Mouse (Mus musculus): ENCODE results near the gene Mllt6. TPM values are rescaled to one million over a fixed set of nuclear protein-coding genes. Genes with fewer than 3 reads are reported as not detected.

Mllt6 gene
- total and polyA plus RNA-seq, 3 experiments, result 37.9 to 72.5 (median 67.1) TPM

DNA sequence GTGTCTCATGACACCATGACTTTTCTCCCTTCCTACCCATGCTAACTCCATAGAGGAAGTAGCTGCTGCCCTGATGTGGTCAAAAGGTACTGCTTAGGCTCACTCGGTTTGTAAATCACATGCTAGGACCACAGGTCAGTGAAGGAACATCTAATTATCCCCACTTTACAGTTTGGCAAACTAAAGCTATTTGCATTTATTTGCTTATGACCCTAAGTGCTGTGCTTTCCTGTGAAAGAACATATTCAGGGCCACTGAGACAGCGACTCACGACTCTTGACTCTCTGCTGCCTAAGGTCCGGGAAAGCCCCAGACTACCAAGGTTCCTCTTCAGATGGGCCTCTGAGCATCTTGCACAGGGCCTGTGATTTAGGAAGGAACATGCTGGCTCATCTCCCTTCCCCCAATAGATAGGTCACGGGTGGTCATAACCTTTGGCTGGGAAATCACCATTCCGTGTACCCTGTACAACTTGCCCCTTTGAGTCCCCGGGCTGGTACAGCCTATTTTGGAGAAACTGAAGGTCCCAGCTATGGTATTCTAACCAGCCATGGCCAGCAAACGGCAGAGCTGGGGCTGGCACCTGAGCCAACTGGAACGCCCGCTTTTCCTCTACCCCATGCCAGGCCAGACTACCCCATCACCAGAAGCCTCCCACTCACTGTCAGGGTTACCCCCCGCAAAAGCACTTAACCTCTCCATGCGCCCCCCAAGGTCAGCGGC lies 3.8 kb upstream of the Mllt6 start:
- H3K4me3 ChIP-seq, result peak overlapping the region; percentile 74
- WGBS, result 6% methylated on average over 13 of the region's 13 CpGs
- H3K4me1 ChIP-seq (ENCODE audit: control insufficient read depth, insufficient read depth, low read length), result peaks cover 10% of the 10 kb centered on the region
- no peaks in the 10 kb centered on the region for H3K27me3 ChIP-seq (ENCODE audit: control insufficient read depth, insufficient read depth, low read length)
- H3K9ac ChIP-seq (ENCODE audit: low read depth, low read length), result peak overlapping the region; percentile 98
- H3K79me2 ChIP-seq (replicated peaks; ENCODE audit: control insufficient read depth, insufficient read depth, low read length), result no peaks in the 10 kb centered on the region; the same call in 1 of the 2 replicates
- H3K27ac ChIP-seq, result peak overlapping the region; percentile 95
- intact Hi-C loops (cut with DNase I), result no loop called here
- peak in 1 of 2 experiments; percentile 55 for DNase-seq
- no peaks in the 10 kb centered on the region for H3K36me3 ChIP-seq (ENCODE audit: control insufficient read depth, insufficient read depth, low read length)
- TF ChIP-seq EP300 (IDR thresholded peaks at IDR 0.05; ENCODE audit: insufficient read depth, low read depth, low read length) (no peak), POLR2A (IDR thresholded peaks at IDR 0.05; ENCODE audit: insufficient read depth, low read depth, low read length) (no peak)

- Histone ChIP-seq H3K4me1 (ENCODE audit: control insufficient read depth, insufficient read depth, low read length) (peaks cover 12% of the 10 kb centered on the region), H3K27me3 (ENCODE audit: control insufficient read depth, insufficient read depth, low read length) (no peaks in the 10 kb centered on the region), H3K27ac (peak overlapping the region; percentile 95), H3K36me3 (ENCODE audit: control insufficient read depth, insufficient read depth, low read length) (no peaks in the 10 kb centered on the region), H3K9ac (ENCODE audit: low read depth, low read length) (peak overlapping the region; percentile 98), H3K4me3 (peak overlapping the region; percentile 74), H3K79me2 (replicated peaks; ENCODE audit: control insufficient read depth, insufficient read depth, low read length) (no peaks in the 10 kb centered on the region; the same call in 1 of the 2 replicates)
- TF ChIP-seq POLR2A (IDR thresholded peaks at IDR 0.05; ENCODE audit: insufficient read depth, low read depth, low read length), result peak; percentile 90
- no peak for TF ChIP-seq CTCF (IDR thresholded peaks at IDR 0.05)
- TF ChIP-seq EP300 (IDR thresholded peaks at IDR 0.05; ENCODE audit: insufficient read depth, low read depth, low read length), result 0 out of 2 replicates have a peak, but pooled peaks have one; percentile 30
- WGBS, result under 1% methylated on average over 78 of the region's 78 CpGs
- peak; percentile 89 to 92 for DNase-seq
- intact Hi-C loops (cut with DNase I), result loop anchor here (2.0 kb wide), 1 partner anchor 39 kb away; no protein-coding TSS in a partner anchor
Measured at GRCm38 (mm10) chr11:97659990-97660714, 3.1 kb upstream of the Mllt6 start.

GRCm38 (mm10) chr11:97660734-97661647 lies 2.2 kb upstream of the Mllt6 start:
- DNase-seq, result peak in 1 of 2 experiments; percentile 51
- Histone ChIP-seq H3K27ac (peak overlapping the region; percentile 87), H3K4me1 (ENCODE audit: control insufficient read depth, insufficient read depth, low read length) (peaks cover 12% of the 10 kb centered on the region), H3K27me3 (ENCODE audit: control insufficient read depth, insufficient read depth, low read length) (no peaks in the 10 kb centered on the region), H3K4me3 (peak overlapping the region; percentile 74), H3K36me3 (ENCODE audit: control insufficient read depth, insufficient read depth, low read length) (no peaks in the 10 kb centered on the region), H3K79me2 (replicated peaks; ENCODE audit: control insufficient read depth, insufficient read depth, low read length) (no peaks in the 10 kb centered on the region; the same call in 1 of the 2 replicates), H3K9ac (ENCODE audit: low read depth, low read length) (peak overlapping the region; percentile 62)
- 13% methylated on average over 27 of the region's 27 CpGs for WGBS
- intact Hi-C loops (cut with DNase I), result loop anchor here (2.0 kb wide), 1 partner anchor 38 kb away; no protein-coding TSS in a partner anchor
- TF ChIP-seq CTCF (IDR thresholded peaks at IDR 0.05) (no peak), POLR2A (IDR thresholded peaks at IDR 0.05; ENCODE audit: insufficient read depth, low read depth, low read length) (no peak), EP300 (IDR thresholded peaks at IDR 0.05; ENCODE audit: insufficient read depth, low read depth, low read length) (no peak)

DNA sequence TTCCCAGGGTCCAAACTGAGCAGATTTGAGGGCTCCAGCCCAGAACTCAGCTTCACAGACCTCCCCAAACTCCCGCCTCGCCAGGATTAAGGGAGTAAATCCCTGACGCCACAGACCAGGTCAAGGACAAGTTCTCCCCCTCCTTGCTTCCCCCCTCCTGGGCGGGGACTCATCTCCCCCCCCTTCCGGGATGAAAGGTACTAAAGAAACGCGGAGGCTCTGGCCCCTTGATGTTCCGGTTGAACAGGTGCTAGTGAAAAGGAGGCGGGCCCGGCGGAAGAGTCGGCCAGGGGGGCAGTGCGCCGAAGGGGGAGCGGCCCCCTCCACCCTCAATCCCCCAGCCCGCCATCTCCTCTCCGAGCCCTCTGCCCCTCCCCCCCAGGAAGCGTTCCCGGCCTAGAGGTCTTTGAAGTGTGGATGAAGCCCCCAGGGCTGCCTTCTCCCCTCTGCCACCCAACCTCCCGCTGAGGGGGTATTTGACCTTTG lies 1.5 kb upstream of the Mllt6 start:
- intact Hi-C loops (cut with DNase I), result loop anchor here (2.0 kb wide), 1 partner anchor 37 kb away; no protein-coding TSS in a partner anchor
- peak overlapping the region; percentile 87 for H3K27ac ChIP-seq
- H3K27me3 ChIP-seq (ENCODE audit: control insufficient read depth, insufficient read depth, low read length), result no peaks in the 10 kb centered on the region
- peak overlapping the region; percentile 62 for H3K9ac ChIP-seq (ENCODE audit: low read depth, low read length)
- TF ChIP-seq POLR2A (IDR thresholded peaks at IDR 0.05; ENCODE audit: insufficient read depth, low read depth, low read length) (peak; percentile 64; the same call in 1 of the 2 replicates), EP300 (IDR thresholded peaks at IDR 0.05; ENCODE audit: insufficient read depth, low read depth, low read length) (no peak)
- WGBS, result 2% methylated on average over 20 of the region's 20 CpGs
- DNase-seq, result peak; percentile 79 to 85
- H3K36me3 ChIP-seq (ENCODE audit: control insufficient read depth, insufficient read depth, low read length), result no peaks in the 10 kb centered on the region
- H3K4me3 ChIP-seq, result peak overlapping the region; percentile 74
- H3K79me2 ChIP-seq (replicated peaks; ENCODE audit: control insufficient read depth, insufficient read depth, low read length), result no peaks in the 10 kb centered on the region; the same call in 1 of the 2 replicates
- peaks cover 12% of the 10 kb centered on the region for H3K4me1 ChIP-seq (ENCODE audit: control insufficient read depth, insufficient read depth, low read length)

GRCm38 (mm10) chr11:97662207-97662892 lies 864 bp upstream of the Mllt6 start:
- TF ChIP-seq CTCF (IDR thresholded peaks at IDR 0.05) (no peak), EP300 (IDR thresholded peaks at IDR 0.05; ENCODE audit: insufficient read depth, low read depth, low read length) (no peak), POLR2A (IDR thresholded peaks at IDR 0.05; ENCODE audit: insufficient read depth, low read depth, low read length) (no peak)
- Histone ChIP-seq H3K9ac (ENCODE audit: low read depth, low read length) (peak overlapping the region; percentile 62), H3K79me2 (replicated peaks; ENCODE audit: control insufficient read depth, insufficient read depth, low read length) (no peaks in the 10 kb centered on the region; the same call in 1 of the 2 replicates), H3K27me3 (ENCODE audit: control insufficient read depth, insufficient read depth, low read length) (no peaks in the 10 kb centered on the region), H3K36me3 (ENCODE audit: control insufficient read depth, insufficient read depth, low read length) (no peaks in the 10 kb centered on the region), H3K4me1 (ENCODE audit: control insufficient read depth, insufficient read depth, low read length) (peaks cover 10% of the 10 kb centered on the region), H3K4me3 (peak overlapping the region; percentile 74), H3K27ac (peak overlapping the region; percentile 87)
- intact Hi-C loops (cut with DNase I), result no loop called here
- peak; percentile 59 to 65 for DNase-seq
- 3% methylated on average over 21 of the region's 21 CpGs for WGBS
